Mouse (Mus musculus): ENCODE measurements at regions not wholly inside any gene's neighbourhood (a gene's known extent, or its start where the extent isn't known, plus 50 kb on each side); places are given as distances from the start of the nearest gene placed in this dataset.

- TF ChIP-seq CTCF (IDR thresholded peaks at IDR 0.05; ENCODE audit: control insufficient read depth, insufficient read depth, low read length) (no peak), POLR2A (IDR thresholded peaks at IDR 0.05; ENCODE audit: borderline replicate concordance, control insufficient read depth, low read depth, low read length) (no peak)
Measured at GRCm38 (mm10) chr5:106002330-106002729, 126.0 kb downstream of the Zfp326 start.
